Mouse (Mus musculus) pancreas, adult 10 weeks (tissue): ENCODE results near the gene Rpusd2. TPM values are rescaled to one million over a fixed set of nuclear protein-coding genes. Genes with fewer than 3 reads are reported as not detected.

Source experiments
- polyA plus RNA-seq: library from polyadenylated mRNA; stranded (reverse); fragments of 350-450 nt; fragmentation: Illumina TruSeq; extraction: RNeasy Lipid Tissue Mini Kit (QIAGEN cat#74804); gene quantifications from one replicate; pipeline ENCODE4 v1.2.3, GENCODE M21; 2015; ENCODE audit warnings: low read depth, low replicate concordance; ENCODE audit not compliant: insufficient read depth

Gene Rpusd2
- polyA plus RNA-seq = 0.50 TPM

DNA sequence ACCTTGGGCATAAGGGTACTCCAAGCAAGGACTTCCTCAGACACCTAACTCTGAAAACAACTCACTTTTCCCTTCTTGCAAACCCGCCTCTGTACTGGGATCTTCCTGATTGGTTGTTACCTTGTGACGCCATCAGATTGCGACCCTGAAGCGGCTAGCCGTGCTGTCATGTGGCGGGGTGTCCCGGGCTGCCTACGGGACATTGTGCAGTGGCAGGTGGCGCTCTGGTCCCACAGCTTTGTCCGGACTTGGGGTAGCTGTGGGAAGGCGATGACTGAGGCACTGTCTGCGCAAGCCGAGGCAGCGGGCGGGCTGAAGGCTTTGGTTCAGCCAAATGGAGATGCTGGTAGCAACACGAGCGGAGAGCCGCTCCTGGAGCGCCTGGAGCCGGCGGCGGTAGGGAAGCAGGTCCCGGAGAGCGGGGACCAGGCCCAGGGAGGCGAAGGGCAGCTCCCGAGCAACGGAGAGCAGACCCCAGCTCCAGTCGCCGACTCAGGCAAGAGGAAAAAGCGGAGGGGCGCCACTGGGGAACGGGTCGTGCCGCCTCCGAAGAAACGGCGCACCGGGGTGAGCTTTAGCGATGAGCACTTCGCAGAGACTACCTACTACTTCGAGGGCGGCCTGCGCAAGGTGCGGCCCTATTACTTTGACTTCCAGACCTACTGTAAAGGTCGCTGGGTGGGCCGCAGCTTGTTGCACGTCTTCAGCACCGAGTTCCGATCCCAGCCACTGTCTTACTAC lies at the start of gene Rpusd2:
Gene Rpusd2, plus strand, starts transcription at position 135 of the 741 bp plus-strand sequence.

DNA sequence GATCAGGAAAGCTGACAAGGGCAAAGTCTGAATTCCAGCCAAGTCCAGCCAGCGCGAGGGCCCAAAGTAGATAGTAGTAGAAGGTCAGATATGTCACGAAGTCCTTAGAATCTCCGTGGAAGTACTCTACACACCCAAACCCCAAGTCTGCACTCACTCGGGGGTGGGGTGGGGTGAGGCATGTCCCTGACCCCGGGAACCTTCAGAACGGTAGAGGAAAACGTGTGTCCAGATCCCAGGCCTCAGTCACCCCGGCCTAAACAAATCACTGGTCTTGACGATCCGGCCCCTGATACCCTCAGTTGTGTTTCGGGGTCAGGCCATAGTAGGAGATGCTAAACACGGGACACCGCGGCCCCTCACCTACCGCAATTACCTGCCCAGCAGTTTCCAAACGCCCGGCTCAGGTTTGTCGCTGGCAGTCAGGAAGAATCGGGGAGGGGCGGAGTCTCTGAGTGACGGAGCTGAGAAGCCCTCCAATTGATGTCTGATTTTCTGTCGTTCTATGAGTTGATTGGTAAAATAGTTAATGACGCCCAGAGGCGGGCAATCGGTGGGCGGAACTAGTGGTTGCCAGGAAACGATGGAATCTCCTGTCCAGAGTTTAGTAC lies 5.5 kb upstream of the Rpusd2 start, which contains the start of gene Ccdc32:
Gene Ccdc32, minus strand, starts transcription at position 453 of the 611 bp plus-strand sequence.

DNA sequence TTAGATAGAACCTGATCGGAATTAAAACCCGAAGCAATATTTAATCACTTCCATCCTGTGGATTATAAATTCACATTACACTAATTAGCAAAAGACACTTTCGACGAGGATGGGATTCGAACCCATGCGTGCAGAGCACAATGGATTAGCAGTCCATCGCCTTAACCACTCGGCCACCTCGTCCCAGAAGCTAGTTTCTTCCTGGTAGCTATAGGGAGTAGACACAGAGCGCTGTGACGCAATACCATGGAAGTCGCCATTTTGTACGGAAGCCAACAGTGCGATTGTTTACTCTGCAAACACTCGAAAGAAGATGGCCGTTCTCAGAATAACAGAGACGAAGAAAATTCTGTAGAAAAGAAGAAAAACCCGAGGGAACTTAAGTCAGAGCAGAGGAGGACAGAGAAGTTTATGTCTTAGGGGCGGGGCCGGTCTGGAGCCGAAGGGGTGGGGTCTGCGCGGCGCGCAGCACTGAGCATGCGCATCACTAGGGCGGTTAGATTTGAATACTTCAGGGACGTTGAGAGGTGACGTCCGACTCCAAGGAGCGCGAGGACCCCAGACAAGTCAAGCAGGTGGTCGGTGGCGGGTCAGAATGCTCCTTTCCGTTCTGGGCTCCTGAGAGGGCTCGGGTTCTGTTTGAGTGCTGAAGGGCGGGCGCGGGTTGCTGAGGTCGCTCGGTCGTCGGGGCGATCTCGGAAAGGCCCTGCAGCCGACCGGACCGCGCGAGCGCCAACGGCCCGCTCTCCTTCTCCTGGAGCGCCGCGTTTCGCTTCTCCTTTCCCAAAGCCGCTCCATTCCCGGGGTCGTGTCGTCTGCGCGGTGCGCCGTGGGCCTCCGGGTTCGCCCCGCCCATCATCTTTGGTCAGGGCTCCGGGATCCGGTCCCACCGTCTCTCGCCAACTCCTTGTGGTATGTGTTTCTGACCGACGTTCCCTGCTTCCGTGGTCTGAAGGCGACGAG lies 12.3 kb downstream of the Rpusd2 start, which contains the start of gene Knl1:
Gene Knl1, plus strand, starts transcription at position 471 of the 963 bp plus-strand sequence.

Other genes with a start within 250 kb of the Rpusd2 start
- not detected for gene Knstrn, start 220.8 kb upstream of the Rpusd2 start, polyA plus RNA-seq
- 65.2 TPM for gene Ivd, start 172.8 kb upstream of the Rpusd2 start, polyA plus RNA-seq
- gene Bahd1, start 134.4 kb upstream of the Rpusd2 start, polyA plus RNA-seq = 3.0 TPM
- gene Chst14, start 108.3 kb upstream of the Rpusd2 start, polyA plus RNA-seq = 2.5 TPM
- gene Ccdc32, start 5.4 kb upstream of the Rpusd2 start, polyA plus RNA-seq = 3.7 TPM
- not detected for gene Knl1, start 12.3 kb downstream of the Rpusd2 start, polyA plus RNA-seq
- 0.59 TPM for gene Rad51, start 78.0 kb downstream of the Rpusd2 start, polyA plus RNA-seq
- 13.2 TPM for gene Rmdn3, start 122.2 kb downstream of the Rpusd2 start, polyA plus RNA-seq
- gene Gchfr, start 133.0 kb downstream of the Rpusd2 start, polyA plus RNA-seq = not detected
- gene Gm14137, start 139.7 kb downstream of the Rpusd2 start, polyA plus RNA-seq = not detected
- gene Zfyve19, start 173.8 kb downstream of the Rpusd2 start, polyA plus RNA-seq = 16.8 TPM
- 4.6 TPM for gene Dnajc17, start 174.0 kb downstream of the Rpusd2 start, polyA plus RNA-seq
- gene Ppp1r14d, start 195.1 kb downstream of the Rpusd2 start, polyA plus RNA-seq = 1.2 TPM
- 27.8 TPM for gene Spint1, start 202.6 kb downstream of the Rpusd2 start, polyA plus RNA-seq
- gene Rhov, start 236.5 kb downstream of the Rpusd2 start, polyA plus RNA-seq = 2.1 TPM